Mouse (Mus musculus) G1E (cell line): ENCODE measurements around the gene Gm11985. TPM values are rescaled to one million over a fixed set of nuclear protein-coding genes. Genes with fewer than 3 reads are reported as not detected.

ENCODE experiments used
- ATAC-seq: 2 replicates; pipeline ENCODE4 v1.8.0; 2016; ENCODE audit warnings: mild to moderate bottlenecking; ENCODE audit not compliant: insufficient number of reproducible peaks, poor library complexity, low FRiP score, severe bottlenecking; ENCODE audit errors: extremely low read depth
- DNase-seq: peaks from one replicate; pipeline ENCODE4 v3.0.0; 2012; ENCODE audit warnings: low spot score
- H3K27me3 ChIP-seq: 2 replicates; pipeline ENCODE4 v1.6.1; 2012; ENCODE audit warnings: mild to moderate bottlenecking, low read length, inconsistent platforms; ENCODE audit not compliant: insufficient read depth
- H3K36me3 ChIP-seq: replicated peaks from 2 replicates; pipeline ENCODE3; 2012; ENCODE audit warnings: mild to moderate bottlenecking, inconsistent platforms
- H3K4me1 ChIP-seq: 2 replicates; pipeline ENCODE4 v1.6.1; 2012; ENCODE audit warnings: low read depth, low read length, inconsistent platforms, mixed read lengths; ENCODE audit not compliant: insufficient read depth
- H3K4me3 ChIP-seq: 2 replicates; pipeline ENCODE4 v1.5.1; 2012; ENCODE audit warnings: low read depth, mild to moderate bottlenecking, inconsistent platforms, low read length, moderate library complexity, mixed read lengths
- H3K9me3 ChIP-seq: replicated peaks from 2 replicates; pipeline ENCODE4 v1.6.1; 2012; ENCODE audit warnings: inconsistent platforms
- CTCF ChIP-seq: IDR thresholded peaks from 2 replicates; pipeline ENCODE4 v1.5.1; 2012; ENCODE audit warnings: low read depth, low read length, inconsistent platforms, mixed read lengths
- GATA1 ChIP-seq: IDR thresholded peaks from 2 replicates; pipeline ENCODE4 v1.6.1; 2012; ENCODE audit warnings: borderline replicate concordance, low read length, inconsistent platforms, mixed read lengths
- GATA2 ChIP-seq: IDR thresholded peaks from 2 replicates; pipeline ENCODE4 v1.6.1; 2012; ENCODE audit warnings: low read depth, low read length, inconsistent platforms, borderline replicate concordance
- POLR2AphosphoS5 ChIP-seq: IDR thresholded peaks from 2 replicates; pipeline ENCODE4 v1.6.1; 2012; ENCODE audit warnings: low read depth, low read length, inconsistent platforms; ENCODE audit not compliant: insufficient replicate concordance
- TAL1 ChIP-seq: conservative IDR thresholded peaks from 2 replicates; pipeline ENCODE4 v1.6.1; 2012; ENCODE audit warnings: low read depth, low read length, inconsistent platforms, mixed read lengths
- polyA plus RNA-seq: library from polyadenylated mRNA; stranded (reverse); fragments of >175 nt; gene quantifications from 2 replicates; pipeline ENCODE4 v1.2.3, GENCODE M21; 2012
- total RNA-seq, 2 experiments: library from RNA; stranded (forward) in 1 of 2; stranded (reverse) in 1 of 2; fragments of 200-1000 nt in 1 of 2; fragments of >200 nt in 1 of 2; fragmentation: Nextera tagmentation in 1 of 2; gene quantifications; 2 replicates each; pipeline ENCODE4 v1.2.3; 2014 to 2017

The Gm11985 gene
- total and polyA plus RNA-seq, 3 experiments, result 0.11 TPM; not detected in 2

GRCm38 (mm10) chr11:7142725-7143124, 45.6 kb downstream of the Gm11985 start:
- TF ChIP-seq TAL1 (no peak), GATA2 (no peak), POLR2AphosphoS5 (no peak), GATA1 (no peak), CTCF (no peak)
- ATAC-seq, result no peak
- no peaks in the 10 kb centered on the region for H3K36me3 ChIP-seq
- H3K27me3 ChIP-seq, result no peaks in the 10 kb centered on the region; the same call in 1 of the 2 replicates
- no peaks in the 10 kb centered on the region for H3K4me1 ChIP-seq
- H3K4me3 ChIP-seq, result no peak overlapping the region
- DNase-seq, result no peak
- peaks cover 18% of the 10 kb centered on the region for H3K9me3 ChIP-seq

DNA sequence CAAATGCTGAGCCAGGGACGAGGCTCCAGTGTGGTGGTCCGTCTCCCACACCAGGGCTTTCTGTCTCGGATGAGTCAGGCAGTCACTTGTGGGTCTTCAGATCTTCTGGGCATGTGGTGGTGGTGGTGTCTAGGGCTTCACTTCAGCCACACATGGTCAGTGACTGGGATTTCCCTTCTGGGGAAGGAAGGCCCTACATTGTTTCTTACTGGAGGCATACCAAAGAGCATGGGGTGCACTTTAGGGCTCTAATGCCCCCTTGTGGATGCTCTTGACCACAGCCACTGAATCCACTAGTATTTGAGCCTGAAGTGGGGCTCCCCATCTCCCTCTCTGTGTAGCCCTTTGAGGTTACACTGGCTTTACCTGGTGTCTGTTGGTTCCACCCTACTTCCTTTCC, 47.9 kb downstream of the Gm11985 start:
- TF ChIP-seq TAL1, result no peak
- TF ChIP-seq POLR2AphosphoS5, result no peak
- no peak for TF ChIP-seq CTCF
- TF ChIP-seq GATA2, result no peak
- no peak for TF ChIP-seq GATA1
- no peak overlapping the region for H3K4me3 ChIP-seq
- H3K4me1 ChIP-seq, result no peaks in the 10 kb centered on the region
- no peaks in the 10 kb centered on the region for H3K27me3 ChIP-seq
- H3K9me3 ChIP-seq, result peaks cover 19% of the 10 kb centered on the region
- no peaks in the 10 kb centered on the region for H3K36me3 ChIP-seq
- no peak for DNase-seq
- no peak for ATAC-seq

GRCm38 (mm10) chr11:7138370-7138769, 50.0 kb downstream of the Gm11985 start:
- Histone ChIP-seq H3K4me3 (no peak overlapping the region), H3K36me3 (no peaks in the 10 kb centered on the region), H3K27me3 (no peaks in the 10 kb centered on the region), H3K9me3 (peaks cover 16% of the 10 kb centered on the region), H3K4me1 (no peaks in the 10 kb centered on the region)
- ATAC-seq (no peak), DNase-seq (no peak)
- no peak for TF ChIP-seq POLR2AphosphoS5
- no peak for TF ChIP-seq TAL1
- no peak for TF ChIP-seq CTCF
- TF ChIP-seq GATA2, result no peak
- no peak for TF ChIP-seq GATA1

DNA sequence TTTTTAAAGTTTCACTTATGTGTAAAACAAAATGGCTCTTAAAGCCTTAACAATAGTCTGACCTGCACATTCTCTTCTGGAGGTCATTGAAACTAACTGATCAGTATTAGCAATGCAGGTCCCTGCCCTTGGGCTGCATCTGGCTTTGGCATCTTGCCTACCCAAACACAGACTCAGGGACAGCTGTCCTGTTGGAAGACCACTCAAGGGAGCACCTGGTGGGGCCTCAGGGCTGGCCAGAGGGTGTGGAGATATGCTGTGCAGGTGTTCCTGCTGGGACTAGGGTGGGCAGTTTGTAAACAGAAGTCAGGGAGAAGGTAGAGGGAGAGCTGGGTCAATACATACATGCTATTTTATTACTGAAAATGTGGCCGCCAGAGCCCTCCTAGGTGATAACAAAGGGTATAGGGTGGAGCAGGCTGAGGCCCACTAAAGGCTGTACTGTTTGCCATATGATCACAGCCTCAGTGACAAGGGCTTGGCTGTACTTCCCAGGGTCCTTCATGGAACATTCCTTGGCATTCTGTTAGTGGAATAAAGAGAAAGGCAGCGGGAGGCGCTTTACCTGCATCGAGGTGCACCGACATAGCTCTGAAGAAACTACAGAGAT, 52.0 kb downstream of the Gm11985 start:
- no peaks in the 10 kb centered on the region for H3K27me3 ChIP-seq
- H3K36me3 ChIP-seq, result no peaks in the 10 kb centered on the region
- DNase-seq, result no peak
- H3K4me3 ChIP-seq, result no peak overlapping the region
- TF ChIP-seq POLR2AphosphoS5, result no peak
- no peak for TF ChIP-seq GATA1
- TF ChIP-seq TAL1, result no peak
- no peak for TF ChIP-seq GATA2
- no peak for TF ChIP-seq CTCF
- no peaks in the 10 kb centered on the region for H3K4me1 ChIP-seq
- H3K9me3 ChIP-seq, result peaks cover 18% of the 10 kb centered on the region
- ATAC-seq, result no peak

DNA sequence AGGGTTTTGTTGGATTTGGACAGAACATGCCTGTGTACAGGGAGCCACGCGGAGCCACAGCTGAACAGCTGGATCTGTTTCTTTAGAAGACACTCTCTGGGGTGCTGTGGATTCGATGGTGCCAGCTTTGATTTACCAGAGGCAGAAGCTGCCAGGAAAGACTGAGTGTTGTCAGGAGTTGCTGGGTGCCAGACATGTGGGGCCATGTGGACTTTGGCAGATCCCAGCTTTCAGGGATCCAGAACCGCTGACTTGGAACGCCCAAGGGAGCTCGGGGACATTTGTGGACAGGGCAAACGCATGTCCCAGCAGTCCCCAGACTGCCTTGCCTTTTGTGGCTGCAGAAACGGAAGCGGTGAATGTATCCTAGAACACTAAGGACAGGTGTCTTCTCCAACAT, 52.6 kb downstream of the Gm11985 start:
- Histone ChIP-seq H3K36me3 (no peaks in the 10 kb centered on the region), H3K27me3 (no peaks in the 10 kb centered on the region), H3K4me1 (no peaks in the 10 kb centered on the region), H3K4me3 (no peak overlapping the region), H3K9me3 (peaks cover 18% of the 10 kb centered on the region)
- DNase-seq, result no peak
- TF ChIP-seq POLR2AphosphoS5, result no peak
- no peak for TF ChIP-seq CTCF
- no peak for TF ChIP-seq GATA1
- TF ChIP-seq GATA2, result no peak
- TF ChIP-seq TAL1, result no peak
- ATAC-seq, result no peak

- TF ChIP-seq TAL1 (no peak), GATA2 (no peak), CTCF (no peak), GATA1 (no peak), POLR2AphosphoS5 (no peak)
- no peak overlapping the region for H3K4me3 ChIP-seq
- no peaks in the 10 kb centered on the region for H3K27me3 ChIP-seq
- H3K4me1 ChIP-seq, result no peaks in the 10 kb centered on the region
- no peak for ATAC-seq
- no peak for DNase-seq
- no peaks in the 10 kb centered on the region for H3K36me3 ChIP-seq
- peaks cover 18% of the 10 kb centered on the region for H3K9me3 ChIP-seq
These were observed 53.1 kb downstream of the Gm11985 start for GRCm38 (mm10) chr11:7135301-7135700.
